Comparison of ENCODE assay signal across 20 mouse cellular contexts in genomic region chr14:76581974-76582922, GRCm38 (mm10). TPM values are rescaled to one million over a fixed set of nuclear protein-coding genes. Genes with fewer than 3 reads are reported as not detected.
DNase-seq lines count a peak whose midpoint lies in the region; ATAC-seq and TF ChIP-seq lines count a peak whose summit lies in the region.
"Had no signal": no experiment of that assay in that cellular context is flagged by ENCODE, and none has a peak within 500 bp of the region (broad histone marks: within the 10 kb centered on the region; RNA-seq: fewer than 3 reads in every experiment).

No protein-coding gene starts in this region.

- 56% methylated on average over 6 of the region's 6 CpGs for WGBS in kidney, postnatal 0 days
- 74% methylated on average over 6 of the region's 6 CpGs for WGBS in spleen, adult 2 months
- 89% methylated on average over 6 of the region's 6 CpGs for WGBS in hindbrain, embryonic 12.5 days

- TF ChIP-seq POLR2A in spleen, adult 2 months (IDR thresholded peaks at IDR 0.05; ENCODE audit: low read depth, low read length): no peak

- peak; percentile 28 for DNase-seq in kidney, postnatal 0 days (ENCODE audit: low spot score)
- no peak for DNase-seq in kidney, adult 8-10 months
- peak in 1 of 2 experiments; percentile 49 for DNase-seq in spleen, adult 2 months (ENCODE audit: low read depth in 1 of 2, low spot score in 2 of 2)
- no peak for DNase-seq in spleen, postnatal 36 days (ENCODE audit: low spot score in 2 of 2)
- peak; percentile 75 for DNase-seq in gonadal fat pad, adult 2 months (ENCODE audit: low read depth)
- DNase-seq in testis, postnatal 10 days (ENCODE audit: low spot score): peak; percentile 30
- no peak for DNase-seq in layer of hippocampus, postnatal 25 days (ENCODE audit: extremely low spot score in 1 of 2, low spot score in 1 of 2)
- DNase-seq: adrenal gland, adult 8-10 months; cerebellum, postnatal 25 days; heart, adult 18-20 months; heart, postnatal 4 days; kidney, adult 2 months; right cerebral cortex, postnatal 25 days; thymus, adult 2 months had no signal

- no peak overlapping the region for H3K4me2 ChIP-seq in kidney, postnatal 0 days (ENCODE audit: low read length)
- no peak overlapping the region for H3K4me2 ChIP-seq in hindbrain, embryonic 12.5 days (replicated peaks)
- H3K4me2 ChIP-seq: lung, embryonic 15.5 days; midbrain, embryonic 11.5 days had no signal

- H3K4me1 ChIP-seq in kidney, postnatal 0 days (replicated peaks; ENCODE audit: insufficient read depth, low read length): 0 out of 2 replicates have a peak, but pooled peaks cover 4% of the 10 kb centered on the region
- peaks cover 21% of the 10 kb centered on the region; the same call in 1 of the 2 replicates for H3K4me1 ChIP-seq in spleen, adult 2 months (ENCODE audit: control insufficient read depth, insufficient read depth, insufficient read length)
- H3K4me1 ChIP-seq in hindbrain, embryonic 12.5 days: no peaks in the 10 kb centered on the region

- TF ChIP-seq CTCF in kidney, postnatal 0 days (IDR thresholded peaks at IDR 0.05; ENCODE audit: low read depth): no peak
- no peak for TF ChIP-seq CTCF in spleen, adult 2 months (IDR thresholded peaks at IDR 0.05; ENCODE audit: extremely low read depth, insufficient read depth, insufficient read length, insufficient replicate concordance)

- H3K27ac ChIP-seq in kidney, postnatal 0 days: no peak overlapping the region
- peak overlapping the region; percentile 52; the same call in 1 of the 2 replicates for H3K27ac ChIP-seq in spleen, adult 2 months (ENCODE audit: insufficient read depth, low read length)
- no peak overlapping the region for H3K27ac ChIP-seq in hindbrain, embryonic 12.5 days
- H3K27ac ChIP-seq: hindbrain, postnatal 0 days; lung, embryonic 15.5 days had no signal

- no peak overlapping the region for H3K4me3 ChIP-seq in kidney, postnatal 0 days (replicated peaks; ENCODE audit: low read depth, low read length)
- H3K4me3 ChIP-seq in spleen, adult 2 months (ENCODE audit: extremely low read depth, insufficient read depth, insufficient read length): no peak overlapping the region
- no peak overlapping the region for H3K4me3 ChIP-seq in hindbrain, embryonic 12.5 days
- H3K4me3 ChIP-seq: erythroblast, embryonic 14.5 days; lung, embryonic 15.5 days had no signal

- no peaks in the 10 kb centered on the region for H3K27me3 ChIP-seq in kidney, postnatal 0 days (ENCODE audit: insufficient read depth, low read length)
- H3K27me3 ChIP-seq in spleen, adult 2 months (ENCODE audit: control insufficient read depth, insufficient read depth, low read length): no peaks in the 10 kb centered on the region
- H3K27me3 ChIP-seq in hindbrain, embryonic 12.5 days: no peaks in the 10 kb centered on the region
- H3K27me3 ChIP-seq: lung, embryonic 15.5 days had no signal

- H3K36me3 ChIP-seq in kidney, postnatal 0 days (ENCODE audit: insufficient read depth, low read length): no peaks in the 10 kb centered on the region
- H3K36me3 ChIP-seq in spleen, adult 2 months (ENCODE audit: control insufficient read depth, insufficient read depth, low read length): no peaks in the 10 kb centered on the region; the same call in 1 of the 2 replicates
- H3K36me3 ChIP-seq in hindbrain, embryonic 12.5 days: no peaks in the 10 kb centered on the region
- H3K36me3 ChIP-seq: lung, embryonic 15.5 days had no signal

- peak; percentile 63 for ATAC-seq in kidney, postnatal 0 days (replicated peaks; ENCODE audit: low FRiP score, low read depth)
- ATAC-seq in hindbrain, embryonic 12.5 days (ENCODE audit: low FRiP score): no peak
- ATAC-seq: forebrain, embryonic 16.5 days; hindbrain, postnatal 0 days had no signal

- no peak overlapping the region for H3K9ac ChIP-seq in kidney, postnatal 0 days (ENCODE audit: low read depth, low read length)
- H3K9ac ChIP-seq in hindbrain, embryonic 12.5 days: no peak overlapping the region
- H3K9ac ChIP-seq: lung, embryonic 15.5 days had no signal

- no peaks in the 10 kb centered on the region for H3K9me3 ChIP-seq in kidney, postnatal 0 days (replicated peaks; ENCODE audit: low read length)
- no peaks in the 10 kb centered on the region for H3K9me3 ChIP-seq in hindbrain, embryonic 12.5 days (replicated peaks)
- H3K9me3 ChIP-seq: lung, embryonic 15.5 days had no signal

RNA-seq across cellular contexts. Expression of gene Serp2, which starts 25.6 kb away (rescaled TPM):
- polyA plus RNA-seq in kidney, postnatal 0 days (2015; fragmentation: Nextera tagmentation; extraction: Ambion mirVana): 13.1 and 13.7 TPM in 2 replicates
- 4.2 and 6.1 TPM in 2 replicates for polyA plus RNA-seq in spleen, adult 2 months (2012; rRNA removed)
- 3.7 and 4.1 TPM in 2 replicates for polyA plus RNA-seq in gonadal fat pad, adult 2 months (2012; rRNA removed)
- 100 to 1,000 TPM; 150 to 152 TPM for total RNA-seq in layer of hippocampus, postnatal 25 days (2021)
- 59.0 and 59.8 TPM in 2 replicates for polyA plus RNA-seq in hindbrain, embryonic 12.5 days (2016; fragmentation: Nextera tagmentation; extraction: Ambion mirVana)

Comparison
In these comparisons a context has a peak if more than half of its experiments do, and no peak if none do; other contexts are left out.
1. DNase-seq: peak in kidney, postnatal 0 days (single experiment), gonadal fat pad, adult 2 months (single experiment) and testis, postnatal 10 days (single experiment); none in kidney, adult 8-10 months (0 of 2), spleen, postnatal 36 days (0 of 2) and layer of hippocampus, postnatal 25 days (0 of 2).